Mouse (Mus musculus) limb, embryonic 12.5 days (tissue): ENCODE results near the gene Gp5. TPM values are rescaled to one million over a fixed set of nuclear protein-coding genes. Genes with fewer than 3 reads are reported as not detected.
A peak's percentile ranks its signal among the peaks of the same experiment; 100 is the strongest.
"Not testable (repeated sequence)": the region's sequence is repeated elsewhere in the genome, so short reads cannot be mapped to it uniquely, and the experiment has no call there.

ENCODE experiments used
- ATAC-seq: fragments of 200-750 bp; cut with Nextera tagmentation; 2 replicates; pipeline ENCODE4 v1.8.0; 2017; ENCODE audit warnings: low read depth, moderate TSS enrichment; ENCODE audit not compliant: insufficient number of reproducible peaks, insufficient read depth, low FRiP score, low TSS enrichment
- H3K27ac ChIP-seq: fragments of 300-500 bp; sonication (generic); 2 replicates; pipeline ENCODE4 v1.5.1; 2016; ENCODE audit warnings: mild to moderate bottlenecking, moderate library complexity
- H3K27me3 ChIP-seq: fragments of 300-500 bp; sonication (generic); 2 replicates; pipeline ENCODE4 v1.6.1; 2016; ENCODE audit warnings: mild to moderate bottlenecking, moderate library complexity
- H3K36me3 ChIP-seq: fragments of 300-500 bp; sonication (generic); 2 replicates; pipeline ENCODE4 v1.6.1; 2016; ENCODE audit warnings: mild to moderate bottlenecking, moderate library complexity
- H3K4me1 ChIP-seq: fragments of 300-500 bp; sonication (generic); replicated peaks from 2 replicates; pipeline ENCODE4 v1.6.1; 2016
- H3K4me2 ChIP-seq: fragments of 300-500 bp; sonication (generic); 2 replicates; pipeline ENCODE4 v1.6.1; 2016; ENCODE audit warnings: mild to moderate bottlenecking, moderate library complexity
- H3K4me3 ChIP-seq: fragments of 300-500 bp; sonication (generic); replicated peaks from 2 replicates; pipeline ENCODE4 v1.5.1; 2016; ENCODE audit warnings: mild to moderate bottlenecking
- H3K9ac ChIP-seq: fragments of 300-500 bp; sonication (generic); replicated peaks from 2 replicates; pipeline ENCODE4 v1.6.1; 2016; ENCODE audit warnings: mild to moderate bottlenecking, moderate library complexity
- H3K9me3 ChIP-seq: fragments of 300-500 bp; sonication (generic); 2 replicates; pipeline ENCODE4 v1.6.1; 2016; ENCODE audit warnings: mild to moderate bottlenecking, moderate library complexity
- WGBS: fragments of 180-500 bp; shearing (Covaris S2); methylation state at CpG from one replicate; pipeline ENCODE4 v1.1.7; 2016; 5-methylcytosine and 5-hydroxymethylcytosine counted together
- polyA plus RNA-seq: library from polyadenylated mRNA; unstranded; fragments of >200 nt; fragmentation: Nextera tagmentation; extraction: Ambion mirVana; gene quantifications from 2 replicates; pipeline ENCODE4 v1.2.1, GENCODE M21; 2016

Gene Gp5
- 1.7 and 2.1 TPM in 2 replicates for polyA plus RNA-seq

DNA sequence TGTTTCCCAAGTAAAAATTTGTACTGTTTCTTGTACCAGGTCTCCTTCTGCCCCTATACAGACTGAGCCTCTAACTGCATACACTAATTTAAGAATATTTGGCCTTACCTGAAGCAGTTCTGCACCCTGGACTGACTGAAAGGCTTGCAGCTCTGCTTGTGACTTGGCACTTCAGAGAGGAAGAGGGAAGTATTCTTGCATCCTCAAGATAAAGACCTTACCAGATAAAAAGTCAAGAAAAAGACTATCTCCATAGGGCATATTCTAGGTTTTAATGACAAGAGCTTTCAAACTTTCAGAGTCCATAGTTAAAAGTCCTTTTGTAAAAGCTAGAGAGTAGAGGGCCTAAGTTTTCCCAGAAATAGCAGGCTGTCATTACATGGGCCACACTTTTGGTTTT lies at the start of gene Gp5:
Gene Gp5 (minus strand): TSS at position 133 of the 400 bp plus-strand sequence.
- no peak within 1 kb of the TSS for H3K27ac ChIP-seq
- peak within 1 kb of the TSS; percentile 60 for H3K4me3 ChIP-seq
- peaks cover 9% of the 10 kb centered on the region; the same call in 1 of the 2 replicates for H3K36me3 ChIP-seq
- H3K4me2 ChIP-seq: peak within 1 kb of the TSS; percentile 99
- ATAC-seq: no peak
- peaks cover 21% of the 10 kb centered on the region for H3K4me1 ChIP-seq
- H3K9me3 ChIP-seq: no peaks in the 10 kb centered on the region
- H3K9ac ChIP-seq: 0 out of 2 replicates have a peak within 1 kb of the TSS, but pooled peaks have one; percentile 4
- H3K27me3 ChIP-seq: peaks cover 64% of the 10 kb centered on the region

DNA sequence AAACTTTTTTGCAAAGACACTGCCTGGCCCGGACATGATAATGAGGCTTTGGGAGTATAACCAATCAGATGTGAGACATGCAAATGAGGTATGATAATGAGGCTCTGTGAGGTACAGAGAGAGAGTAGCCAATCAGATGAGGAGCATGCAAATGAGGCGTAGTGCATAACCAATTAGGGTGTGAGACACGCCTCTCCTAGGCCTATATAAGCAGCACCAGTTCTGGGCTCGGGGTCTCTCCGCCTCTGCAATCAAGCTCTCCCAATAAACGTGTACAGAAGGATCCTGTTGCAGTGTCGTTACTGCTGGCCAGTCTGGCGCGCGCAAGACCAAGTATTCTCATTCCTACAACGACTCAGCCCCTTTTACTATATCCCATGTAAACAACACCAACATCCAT lies 42.9 kb upstream of the Gp5 start:
- WGBS: 93% methylated on average over 11 of the region's 11 CpGs
- not testable (repeated sequence) for H3K4me3 ChIP-seq, H3K9ac ChIP-seq, H3K4me1 ChIP-seq, H3K27me3 ChIP-seq, H3K4me2 ChIP-seq, ATAC-seq, H3K9me3 ChIP-seq, H3K27ac ChIP-seq
- peaks cover 49% of the 10 kb centered on the region for H3K36me3 ChIP-seq

GRCm38 (mm10) chr16:30314236-30314635 lies 3.7 kb upstream of the Gp5 start:
- Histone ChIP-seq H3K9ac (no peak overlapping the region), H3K36me3 (peaks cover 27% of the 10 kb centered on the region; the same call in 1 of the 2 replicates), H3K27me3 (peaks cover 30% of the 10 kb centered on the region), H3K4me3 (no peak overlapping the region), H3K4me2 (no peak overlapping the region), H3K9me3 (no peaks in the 10 kb centered on the region), H3K27ac (no peak overlapping the region), H3K4me1 (peaks cover 7% of the 10 kb centered on the region)
- ATAC-seq: no peak

GRCm38 (mm10) chr16:30310171-30310515 lies 436 bp downstream of the Gp5 start:
- Histone ChIP-seq H3K27me3 (peaks cover 67% of the 10 kb centered on the region), H3K9ac (no peak overlapping the region), H3K27ac (no peak overlapping the region), H3K4me3 (no peak overlapping the region), H3K9me3 (no peaks in the 10 kb centered on the region), H3K4me2 (no peak overlapping the region), H3K36me3 (peaks cover 5% of the 10 kb centered on the region; the same call in 1 of the 2 replicates), H3K4me1 (peaks cover 21% of the 10 kb centered on the region)
- WGBS: 47% methylated on average over 8 of the region's 8 CpGs
- no peak for ATAC-seq

DNA sequence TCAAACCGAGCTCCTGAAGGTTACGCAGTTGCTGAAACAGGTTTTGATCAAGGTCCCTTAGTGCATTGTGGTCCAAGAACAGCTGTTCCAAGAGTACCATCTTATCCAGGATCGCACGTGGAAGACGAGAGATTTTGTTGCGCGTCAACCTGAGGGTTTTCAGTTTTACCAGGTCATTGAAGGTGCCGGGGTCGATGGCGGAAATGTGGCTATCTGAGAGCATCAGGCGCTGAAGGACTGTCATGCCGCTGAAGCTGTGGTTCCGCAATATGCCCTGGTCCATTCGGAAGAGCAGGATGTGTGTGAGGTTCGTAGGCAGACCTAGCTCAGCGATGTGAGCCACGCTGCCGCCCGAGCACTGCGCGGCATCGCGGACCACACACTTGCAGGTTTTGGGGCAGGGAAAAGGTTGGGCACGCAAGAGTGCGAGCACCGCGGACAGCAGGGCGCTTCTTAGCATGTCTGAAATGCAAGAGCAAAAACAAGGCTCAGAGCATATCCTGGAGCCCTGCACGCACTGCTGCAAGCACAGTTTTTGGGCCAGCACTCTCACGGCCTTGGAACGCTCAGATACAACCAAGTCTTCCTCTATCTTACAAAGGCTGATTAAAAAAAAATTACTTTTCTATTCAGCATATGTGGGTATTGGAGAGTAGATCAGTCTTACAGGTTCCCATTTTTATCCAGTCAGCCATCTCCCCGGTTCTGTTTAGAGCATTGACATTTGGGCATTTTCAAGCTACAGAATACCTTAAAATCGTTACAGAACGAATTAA lies 996 bp downstream of the Gp5 start:
- Histone ChIP-seq H3K36me3 (peaks cover 1% of the 10 kb centered on the region; the same call in 1 of the 2 replicates), H3K4me1 (peaks cover 21% of the 10 kb centered on the region), H3K9me3 (no peaks in the 10 kb centered on the region), H3K4me3 (peak overlapping the region; percentile 60), H3K9ac (0 out of 2 replicates have a peak overlapping the region, but pooled peaks have one; percentile 4), H3K27ac (no peak overlapping the region), H3K4me2 (peak overlapping the region; percentile 99), H3K27me3 (peaks cover 69% of the 10 kb centered on the region)
- 5% methylated on average over 34 of the region's 34 CpGs for WGBS
- ATAC-seq: no peak

DNA sequence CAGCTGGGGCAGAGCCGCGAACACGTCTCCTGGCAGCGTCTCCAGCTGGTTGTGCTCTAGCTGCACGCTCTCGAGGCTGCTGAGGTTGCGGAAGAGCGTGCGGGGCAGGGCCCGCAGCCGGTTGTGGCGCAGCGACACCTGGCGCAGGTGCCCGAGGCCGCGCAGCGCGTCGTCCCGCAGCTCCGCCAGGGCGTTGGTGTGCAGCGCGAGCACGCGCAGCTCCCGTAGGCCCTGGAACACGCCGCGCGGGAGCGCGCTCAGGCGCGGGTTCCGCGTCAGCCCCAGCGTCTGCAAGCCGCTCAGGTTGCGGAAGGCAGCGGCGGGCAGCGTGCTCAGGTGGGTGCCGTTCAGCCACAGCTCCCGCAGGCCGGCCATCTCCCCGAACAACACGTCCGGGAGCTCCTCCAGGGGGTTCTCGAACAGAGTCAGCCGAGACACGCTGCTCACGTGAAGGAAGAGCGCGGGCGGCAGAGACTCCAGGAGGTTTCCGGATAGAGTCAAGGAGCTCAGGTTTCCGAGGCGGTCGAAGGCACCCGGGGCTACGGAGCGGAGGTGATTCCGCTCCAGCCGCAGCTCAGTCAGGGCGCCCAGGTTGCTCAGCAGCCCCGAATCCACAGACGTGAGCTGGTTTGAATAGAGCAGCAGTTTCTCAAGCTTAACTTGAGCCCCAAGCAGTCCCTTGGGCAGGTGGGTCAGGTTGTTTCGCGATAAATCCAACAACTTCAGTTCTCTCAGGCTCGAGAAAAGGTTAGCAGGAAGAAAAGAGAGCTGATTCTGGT lies 1.8 kb downstream of the Gp5 start:
- Histone ChIP-seq H3K36me3 (no peaks in the 10 kb centered on the region), H3K4me1 (peaks cover 21% of the 10 kb centered on the region), H3K27ac (no peak overlapping the region), H3K9ac (peak overlapping the region; percentile 63), H3K27me3 (peaks cover 75% of the 10 kb centered on the region), H3K4me2 (peak overlapping the region; percentile 99), H3K9me3 (no peaks in the 10 kb centered on the region), H3K4me3 (peak overlapping the region; percentile 60)
- WGBS: 1% methylated on average over 72 of the region's 72 CpGs
- peak; percentile 44; the same call in 1 of the 2 replicates for ATAC-seq

GRCm38 (mm10) chr16:30307961-30308615 lies 2.5 kb downstream of the Gp5 start:
- H3K36me3 ChIP-seq: no peaks in the 10 kb centered on the region
- H3K27ac ChIP-seq: no peak overlapping the region
- peak overlapping the region; percentile 63 for H3K9ac ChIP-seq
- 12% methylated on average over 29 of the region's 29 CpGs for WGBS
- H3K27me3 ChIP-seq: peaks cover 82% of the 10 kb centered on the region
- H3K4me2 ChIP-seq: peak overlapping the region; percentile 99
- peak overlapping the region; percentile 60 for H3K4me3 ChIP-seq
- no peak for ATAC-seq
- H3K4me1 ChIP-seq: peaks cover 21% of the 10 kb centered on the region
- H3K9me3 ChIP-seq: no peaks in the 10 kb centered on the region

DNA sequence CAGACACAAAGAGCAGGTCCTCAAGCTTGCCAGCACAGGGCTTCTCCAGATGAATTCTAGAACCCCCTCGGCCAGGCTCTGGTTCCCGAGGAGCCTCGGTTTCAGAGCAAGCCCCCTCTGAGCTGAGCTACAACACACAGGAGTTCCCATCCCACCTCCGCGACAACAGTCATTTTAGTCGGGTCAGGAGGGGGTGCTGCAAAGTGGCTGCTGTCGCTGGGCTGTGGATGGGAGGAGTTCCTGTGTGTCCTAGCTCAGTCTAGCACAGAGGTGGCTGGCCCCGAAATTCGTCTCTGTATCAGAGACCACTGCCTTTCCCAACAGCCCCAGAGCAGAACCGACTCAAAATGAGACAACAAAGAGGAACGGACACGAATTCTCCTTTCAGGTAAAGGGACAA lies 3.3 kb downstream of the Gp5 start:
- 45% methylated on average over 12 of the region's 12 CpGs for WGBS
- peaks cover 21% of the 10 kb centered on the region for H3K4me1 ChIP-seq
- H3K36me3 ChIP-seq: no peaks in the 10 kb centered on the region
- ATAC-seq: no peak
- H3K27ac ChIP-seq: no peak overlapping the region
- H3K4me3 ChIP-seq: no peak overlapping the region
- H3K27me3 ChIP-seq: peaks cover 85% of the 10 kb centered on the region
- H3K4me2 ChIP-seq: no peak overlapping the region
- no peaks in the 10 kb centered on the region for H3K9me3 ChIP-seq
- no peak overlapping the region for H3K9ac ChIP-seq

GRCm38 (mm10) chr16:30306102-30306501 lies 4.5 kb downstream of the Gp5 start:
- Histone ChIP-seq H3K27ac (no peak overlapping the region), H3K9me3 (no peaks in the 10 kb centered on the region), H3K4me3 (no peak overlapping the region), H3K4me1 (peaks cover 21% of the 10 kb centered on the region), H3K27me3 (peaks cover 84% of the 10 kb centered on the region), H3K36me3 (no peaks in the 10 kb centered on the region), H3K4me2 (no peak overlapping the region), H3K9ac (no peak overlapping the region)
- no peak for ATAC-seq
- WGBS: 90% methylated on average over 4 of the region's 4 CpGs

- Histone ChIP-seq H3K27ac (no peak overlapping the region), H3K9me3 (no peaks in the 10 kb centered on the region), H3K4me1 (peaks cover 14% of the 10 kb centered on the region), H3K36me3 (no peaks in the 10 kb centered on the region), H3K4me2 (no peak overlapping the region), H3K9ac (no peak overlapping the region), H3K27me3 (peaks cover 76% of the 10 kb centered on the region), H3K4me3 (no peak overlapping the region)
- ATAC-seq: no peak
- WGBS: 74% methylated on average over 5 of the region's 5 CpGs
Observed at GRCm38 (mm10) chr16:30304236-30304635, 6.3 kb downstream of the Gp5 start.

DNA sequence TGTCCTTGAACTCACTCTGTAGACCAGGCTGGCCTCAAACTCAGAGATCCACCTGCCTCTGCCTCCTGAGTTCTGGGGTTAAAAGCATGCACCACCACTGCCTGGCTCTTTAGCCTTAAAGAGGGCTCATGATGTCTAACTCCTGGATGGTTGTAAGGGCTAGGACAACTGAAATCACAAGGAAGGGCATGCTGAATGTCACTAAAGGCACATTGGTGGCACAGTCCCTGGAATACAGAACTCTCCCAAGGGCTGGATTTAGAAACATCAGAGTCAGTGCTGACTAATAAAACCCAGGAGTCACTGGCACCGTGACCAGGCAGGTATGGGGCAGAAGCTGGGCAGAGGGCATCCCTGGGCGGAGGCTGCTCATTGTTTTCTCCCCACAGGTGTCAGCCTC lies 7.2 kb downstream of the Gp5 start:
- peaks cover 9% of the 10 kb centered on the region for H3K4me1 ChIP-seq
- peaks cover 68% of the 10 kb centered on the region for H3K27me3 ChIP-seq
- no peak overlapping the region for H3K27ac ChIP-seq
- no peak for ATAC-seq
- H3K4me2 ChIP-seq: no peak overlapping the region
- 74% methylated on average over 2 of the region's 2 CpGs for WGBS
- no peak overlapping the region for H3K9ac ChIP-seq
- no peaks in the 10 kb centered on the region for H3K9me3 ChIP-seq
- H3K4me3 ChIP-seq: no peak overlapping the region
- no peaks in the 10 kb centered on the region for H3K36me3 ChIP-seq
